Mouse (Mus musculus) testis, adult 2 months (tissue): ENCODE data around the gene Ifne.

ENCODE experiments used
- CTCF ChIP-seq: fragments of 200-500 bp; IDR thresholded peaks from 2 replicates; pipeline ENCODE4 v1.5.1; 2012; ENCODE audit warnings: low read depth, mild to moderate bottlenecking, inconsistent platforms, low read length, moderate library complexity; ENCODE audit not compliant: control insufficient read depth, insufficient read depth, insufficient replicate concordance
- POLR2A ChIP-seq: fragments of 200-500 bp; IDR thresholded peaks from 2 replicates; pipeline ENCODE4 v1.6.1; 2012; ENCODE audit warnings: low read depth, mild to moderate bottlenecking, inconsistent platforms, low read length, moderate library complexity; ENCODE audit not compliant: control insufficient read depth

GRCm38 (mm10) chr4:88878772-88879171 is 1.2 kb downstream of the Ifne start:
- TF ChIP-seq POLR2A (no peak), CTCF (no peak)
